Mouse (Mus musculus) lung, adult 18-20 months (tissue): Measurements from ENCODE around the gene Iqce.

Source experiments
- DNase-seq, 2 experiments: peaks; one replicate each; pipeline ENCODE4 v3.0.0; 2022; ENCODE audit warnings: mixed read lengths in 2 of 2

Gene Iqce

DNA sequence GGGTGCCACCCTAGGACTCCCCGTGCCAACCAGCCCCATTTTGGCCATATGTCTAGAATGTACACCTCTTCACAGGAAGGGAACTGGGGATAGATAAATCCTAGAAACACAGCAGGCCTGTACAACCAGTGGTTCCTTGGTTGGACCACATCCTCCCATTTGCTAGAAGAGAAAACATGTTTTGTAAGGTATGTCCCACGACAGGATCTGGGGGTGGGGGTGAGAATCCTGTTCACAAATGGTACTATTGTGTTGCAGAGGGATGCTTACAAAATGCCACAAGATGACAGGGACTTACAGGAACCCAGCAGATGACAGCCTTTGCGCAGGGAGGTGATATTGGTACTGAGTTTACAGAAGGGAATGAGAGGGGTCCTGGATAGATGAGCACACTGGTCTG lies 64.2 kb downstream of the Iqce start:
- no peak for DNase-seq

DNA sequence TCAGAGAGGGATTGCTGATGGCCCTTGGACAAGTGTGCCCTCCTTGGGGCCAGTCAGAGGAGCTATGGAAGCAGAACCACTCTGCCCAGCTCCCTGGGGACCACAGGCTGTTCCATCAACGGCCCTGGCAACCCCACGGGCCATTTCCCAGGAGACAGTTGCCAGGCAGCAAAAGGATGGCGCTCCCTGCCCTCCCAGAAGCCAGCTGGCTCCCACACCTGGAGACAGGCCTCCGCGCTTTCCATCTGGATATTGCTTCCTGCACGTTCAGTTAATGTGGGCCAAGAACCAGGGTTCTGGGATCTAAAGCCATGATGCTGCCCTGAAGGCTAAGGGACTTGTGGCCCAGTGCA lies 65.1 kb downstream of the Iqce start:
- no peak for DNase-seq

DNA sequence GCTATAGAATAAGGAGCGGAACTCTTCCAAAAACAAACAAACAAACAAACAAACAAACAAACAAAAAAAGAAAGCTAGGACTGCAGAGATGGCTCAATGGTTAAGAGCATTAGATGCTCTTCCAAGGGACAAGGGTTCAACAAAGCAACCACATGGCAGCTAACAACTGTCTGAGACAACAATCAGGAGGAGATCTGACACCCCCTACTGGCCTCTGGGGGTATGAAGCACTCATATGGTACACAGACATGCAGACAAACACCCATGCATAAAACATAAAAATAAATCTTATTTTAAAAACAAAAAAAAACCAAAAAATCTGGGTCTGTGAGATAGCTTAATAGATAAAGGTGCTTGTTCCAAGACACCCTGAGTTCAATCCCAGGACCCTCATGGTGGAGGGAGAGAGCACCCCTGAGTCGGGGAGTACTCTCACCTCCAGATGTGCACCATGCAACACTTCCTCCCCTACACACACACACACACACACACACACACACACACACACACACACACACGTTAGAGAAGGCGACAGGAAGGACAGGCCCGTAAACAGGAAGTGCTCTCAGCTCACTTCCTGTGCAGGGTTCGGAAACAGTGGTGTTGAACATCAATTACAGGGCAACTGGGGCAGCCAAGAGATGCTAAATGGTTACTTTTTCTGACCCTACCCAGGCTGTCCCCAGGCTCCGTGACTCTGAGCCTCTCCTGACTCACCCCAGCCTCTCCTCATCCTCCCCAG lies 65.7 kb downstream of the Iqce start:
- DNase-seq, result peak in 1 of 2 experiments; percentile 45

DNA sequence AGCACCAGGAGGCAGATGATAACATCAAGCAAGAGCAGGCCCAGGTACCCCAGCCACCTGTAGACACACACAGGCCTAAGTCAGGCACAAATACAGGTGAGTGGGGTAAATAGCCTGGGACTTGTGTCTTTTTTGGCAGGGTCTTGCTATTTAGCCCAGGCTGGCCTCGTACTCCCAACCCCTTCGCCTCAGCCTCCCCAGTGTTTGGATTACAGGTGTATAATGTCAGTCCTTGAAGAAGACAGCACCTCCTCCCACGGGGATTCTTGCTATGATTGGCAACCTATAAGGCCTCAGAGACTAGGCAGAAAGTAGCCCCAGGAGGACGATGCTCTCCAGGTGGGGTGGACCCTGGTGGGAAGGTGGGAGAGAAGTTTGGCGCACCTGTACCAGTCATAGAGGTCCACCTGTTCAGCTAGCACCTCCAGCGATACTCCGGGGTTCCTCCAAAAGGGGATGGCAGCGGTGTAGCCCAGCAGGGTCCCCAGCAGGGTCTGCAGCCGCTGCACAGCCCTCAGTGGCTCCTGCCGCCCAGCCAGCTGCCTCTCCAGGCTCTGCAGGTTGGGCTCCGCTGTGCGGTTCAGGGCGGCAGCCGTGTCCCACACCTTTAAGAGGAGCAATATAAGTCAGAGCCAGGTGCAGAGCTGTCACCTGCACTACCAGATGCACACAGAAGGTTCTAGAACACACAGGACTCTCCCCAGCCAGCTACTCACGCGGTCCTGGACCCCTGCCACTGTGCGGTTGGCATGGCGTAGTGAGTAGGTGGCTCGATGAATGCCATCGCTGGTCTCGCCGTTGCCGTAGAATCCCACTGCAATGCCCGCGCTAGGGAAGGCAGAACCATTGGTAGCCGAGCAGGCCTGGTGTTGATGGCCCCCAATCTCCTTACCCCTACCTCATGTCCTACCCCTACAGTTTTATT lies 67.1 kb downstream of the Iqce start:
- no peak for DNase-seq

GRCm38 (mm10) chr5:140633432-140633831 lies 68.7 kb downstream of the Iqce start:
- no peak for DNase-seq

DNA sequence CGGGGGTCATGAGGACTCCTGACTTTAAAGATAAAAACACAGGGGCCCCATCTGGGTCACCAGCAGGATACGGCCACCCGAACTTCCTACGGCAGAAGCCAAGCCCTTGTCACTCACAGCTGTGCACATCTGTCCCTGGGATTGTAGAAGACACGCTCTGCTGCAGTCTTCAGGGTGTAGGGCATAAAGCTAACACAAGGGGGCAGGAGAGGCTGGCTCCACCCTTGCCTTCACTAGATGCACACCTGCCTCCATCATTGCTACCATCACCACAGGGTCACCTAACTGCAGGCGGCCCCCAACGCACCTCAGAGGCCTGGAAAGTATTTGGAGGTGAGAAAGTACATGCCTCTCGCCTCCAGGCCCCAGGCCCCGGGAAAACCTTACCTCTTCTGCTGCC lies 73.2 kb downstream of the Iqce start:
- no peak for DNase-seq

DNA sequence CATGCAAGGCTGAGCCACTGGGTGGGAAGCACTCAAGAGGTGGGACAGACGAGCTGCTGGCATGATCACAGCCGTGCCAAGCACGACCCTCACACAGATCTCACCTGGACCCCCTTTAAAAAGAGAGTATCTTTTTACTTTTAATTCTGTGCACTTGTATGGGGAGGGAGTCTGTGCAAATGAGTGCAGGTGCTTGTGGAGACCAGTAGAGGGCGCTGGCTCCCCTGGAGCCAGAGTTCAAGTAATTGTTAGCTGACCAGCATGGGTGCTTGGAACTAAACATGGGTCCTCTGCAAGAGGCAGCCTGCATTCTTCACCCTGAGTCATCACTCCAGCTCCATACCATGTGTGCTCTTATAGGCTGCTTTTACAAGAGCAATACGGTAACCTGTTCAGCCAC lies 74.6 kb downstream of the Iqce start:
- no peak for DNase-seq

DNA sequence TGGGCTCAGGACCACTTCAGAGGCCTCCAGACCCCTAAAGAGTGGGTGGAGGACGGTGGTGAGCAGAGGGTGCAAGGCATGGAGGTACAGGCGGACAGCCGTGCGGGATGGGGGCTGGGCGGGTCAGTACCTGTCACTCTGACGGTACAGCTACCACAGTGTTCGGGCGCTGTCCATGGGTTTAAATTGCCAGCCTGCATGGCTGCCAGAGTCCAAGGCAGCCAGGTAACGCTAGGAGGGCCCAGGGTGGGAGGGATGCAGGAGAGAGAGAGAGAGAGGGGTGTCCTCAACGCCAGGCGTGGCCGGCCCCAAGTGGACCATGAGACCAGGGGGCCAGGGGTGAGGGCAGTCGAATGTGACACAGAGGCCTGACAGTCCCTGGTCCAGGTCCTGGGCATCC lies 77.2 kb downstream of the Iqce start:
- DNase-seq, result no peak

GRCm38 (mm10) chr5:140624238-140624637 lies 77.9 kb downstream of the Iqce start:
- no peak for DNase-seq

- DNase-seq, result no peak
These were observed 78.4 kb downstream of the Iqce start for GRCm38 (mm10) chr5:140623791-140624190.

DNA sequence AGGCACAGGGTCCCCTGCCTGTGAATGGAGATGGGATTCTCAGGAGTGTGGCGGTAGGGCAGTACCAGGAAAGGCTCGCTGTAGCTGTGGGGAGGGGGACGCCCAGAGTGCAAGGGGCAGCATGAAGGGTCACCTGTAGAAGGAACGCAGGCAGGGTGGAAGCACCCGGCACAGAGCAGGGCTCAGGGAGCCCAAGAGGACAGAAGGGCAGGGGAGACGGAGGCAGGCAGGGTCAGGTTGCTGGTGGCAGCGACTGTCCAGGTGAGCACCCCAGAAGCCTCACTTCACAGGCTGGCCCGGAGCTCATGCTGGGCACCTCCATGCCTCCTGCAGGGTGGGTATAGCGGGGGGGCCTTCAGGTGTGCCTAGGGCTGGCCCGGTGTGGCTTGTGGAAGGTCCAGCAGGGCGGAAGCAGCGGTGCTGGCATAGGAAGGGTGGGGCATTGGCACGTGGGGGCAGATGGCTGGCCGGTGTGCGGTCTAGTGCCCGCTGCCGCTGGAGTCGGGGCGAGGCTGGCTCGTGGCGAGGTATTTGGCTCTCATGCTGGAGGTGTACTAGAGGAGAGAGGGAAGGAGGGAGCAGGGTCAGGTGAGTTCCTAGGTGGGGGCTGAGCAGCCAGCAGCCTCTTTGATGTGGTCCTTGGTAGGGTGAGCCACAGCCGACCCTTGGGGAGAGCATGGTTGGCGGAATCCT lies 79.1 kb downstream of the Iqce start:
- no peak for DNase-seq

DNA sequence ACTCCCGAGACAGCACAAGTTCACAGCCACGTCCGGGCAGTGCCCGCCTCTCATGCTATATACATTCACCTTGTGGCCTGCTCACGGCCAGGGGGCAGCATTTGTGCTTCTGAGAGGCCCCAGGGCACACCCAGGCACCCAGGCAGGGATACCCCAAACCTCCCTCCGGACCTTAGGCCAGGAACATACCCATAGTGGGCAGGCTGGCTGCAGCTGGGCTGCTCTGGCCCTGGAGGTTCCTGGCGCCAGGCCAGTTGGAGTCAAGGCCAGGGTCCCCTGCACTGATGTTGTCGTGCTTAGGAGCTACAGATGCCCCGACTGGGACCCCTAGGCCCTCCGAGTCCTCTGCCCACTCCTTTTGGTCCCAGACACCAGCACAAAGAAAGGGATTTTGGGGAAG lies 80.7 kb downstream of the Iqce start:
- no peak for DNase-seq

DNA sequence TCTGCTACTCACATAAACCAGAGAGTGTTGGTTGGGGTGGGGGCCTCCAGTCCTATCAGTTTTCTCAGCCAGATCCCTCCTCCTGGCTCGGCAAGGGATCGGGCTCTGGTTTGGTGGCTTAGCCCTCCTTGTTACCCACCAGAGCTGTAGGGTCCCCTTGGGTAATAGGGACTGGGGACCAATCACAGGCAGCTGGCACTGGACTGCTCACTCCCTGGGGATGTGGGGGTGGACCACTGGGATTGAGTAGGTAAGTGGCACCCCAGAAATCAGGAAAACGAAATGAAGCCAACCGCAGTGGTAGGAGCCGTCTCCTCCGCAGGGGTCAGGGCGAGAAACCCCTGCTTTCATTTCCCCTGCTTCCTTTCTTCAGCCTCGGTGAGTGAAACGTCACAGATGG lies 81.1 kb downstream of the Iqce start:
- no peak for DNase-seq

DNA sequence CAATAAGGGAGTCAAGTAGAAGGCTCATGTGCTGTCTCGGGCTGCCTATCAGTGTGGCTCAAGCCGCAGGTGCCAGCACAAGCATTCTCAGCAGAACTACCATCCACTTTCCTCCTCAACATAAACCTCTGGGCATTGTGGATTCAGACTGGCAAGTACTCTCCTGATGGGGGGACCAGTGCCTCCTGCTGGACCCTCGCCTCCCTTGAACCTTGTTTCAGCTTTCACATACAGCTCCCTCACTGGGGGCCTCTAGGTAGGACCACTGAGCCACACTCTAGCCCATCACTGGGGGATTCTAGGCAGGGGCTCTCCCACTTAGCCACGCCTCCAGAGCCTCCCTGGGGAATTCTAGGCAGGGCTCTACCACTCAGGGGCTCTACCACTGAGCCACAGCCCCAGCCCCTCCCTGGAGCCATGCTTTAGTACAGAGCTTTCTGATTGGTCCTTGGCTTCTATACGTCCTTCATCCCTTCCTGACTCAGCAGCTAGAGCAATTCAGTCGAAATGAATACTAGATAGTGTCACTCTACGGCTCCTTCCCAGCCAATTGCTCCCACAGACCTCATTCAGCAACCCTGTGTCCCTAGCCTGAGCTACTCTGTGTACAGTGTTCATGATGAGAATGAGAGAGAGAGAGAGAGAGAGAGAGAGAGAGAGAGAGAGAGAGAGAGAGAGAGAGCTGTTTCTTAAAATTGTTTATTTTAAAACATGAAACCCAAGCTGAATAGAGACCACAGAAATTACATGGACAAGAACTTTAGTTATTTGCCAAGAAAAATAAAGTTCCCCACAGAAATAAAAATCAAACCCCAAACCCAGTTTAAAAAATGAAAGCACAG lies 82.1 kb downstream of the Iqce start:
- no peak for DNase-seq

DNA sequence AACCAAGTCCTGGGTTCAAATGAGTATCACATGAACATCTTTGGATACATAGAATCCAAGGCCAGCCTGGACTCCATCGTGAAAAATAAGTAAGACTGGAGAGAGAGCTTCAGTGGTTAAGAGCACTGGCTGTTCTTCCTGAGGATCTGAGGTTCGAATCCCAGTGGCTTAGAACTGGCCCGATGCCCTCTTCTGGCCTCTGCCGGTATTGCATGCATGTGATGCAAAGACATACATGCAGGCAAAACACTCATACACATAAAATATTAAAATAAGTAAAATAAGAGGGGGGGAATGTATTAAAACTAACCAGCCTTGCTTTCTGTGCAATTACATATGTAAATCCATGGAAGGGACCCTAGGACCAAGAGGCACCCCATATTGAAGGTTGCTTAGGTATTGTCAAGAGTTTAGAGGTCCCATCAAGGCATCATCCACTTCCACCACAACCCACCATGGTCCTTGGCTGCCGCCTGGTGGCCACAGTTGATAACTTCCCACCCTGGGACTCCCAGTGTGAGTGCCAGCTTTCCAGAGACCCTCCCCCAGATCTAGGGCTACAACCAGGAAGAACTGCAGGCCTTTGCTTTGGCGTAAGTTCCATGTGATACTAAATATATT lies 82.9 kb downstream of the Iqce start:
- peak; percentile 75 to 79 for DNase-seq

DNA sequence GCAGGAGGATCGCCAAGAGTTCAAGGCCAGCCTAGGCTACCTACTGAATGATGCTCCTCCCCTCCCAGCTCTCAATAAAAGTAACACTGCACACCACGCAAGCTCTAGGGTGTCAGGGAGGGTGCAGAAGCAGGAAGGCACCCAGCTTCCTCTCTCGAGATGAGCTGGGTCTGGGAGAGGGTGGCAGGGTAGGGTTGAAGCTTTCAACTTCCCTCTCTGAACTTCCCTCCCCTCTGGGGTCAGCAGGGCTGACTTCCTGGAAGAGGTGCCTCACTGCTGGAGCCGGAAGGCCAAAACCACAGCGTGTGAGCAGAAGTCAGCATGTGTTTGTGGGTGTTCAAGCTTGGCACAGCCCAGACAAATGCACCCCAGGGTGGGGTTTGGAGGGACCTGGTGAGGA lies 84.5 kb downstream of the Iqce start:
- DNase-seq, result peak; percentile 76 to 79

DNA sequence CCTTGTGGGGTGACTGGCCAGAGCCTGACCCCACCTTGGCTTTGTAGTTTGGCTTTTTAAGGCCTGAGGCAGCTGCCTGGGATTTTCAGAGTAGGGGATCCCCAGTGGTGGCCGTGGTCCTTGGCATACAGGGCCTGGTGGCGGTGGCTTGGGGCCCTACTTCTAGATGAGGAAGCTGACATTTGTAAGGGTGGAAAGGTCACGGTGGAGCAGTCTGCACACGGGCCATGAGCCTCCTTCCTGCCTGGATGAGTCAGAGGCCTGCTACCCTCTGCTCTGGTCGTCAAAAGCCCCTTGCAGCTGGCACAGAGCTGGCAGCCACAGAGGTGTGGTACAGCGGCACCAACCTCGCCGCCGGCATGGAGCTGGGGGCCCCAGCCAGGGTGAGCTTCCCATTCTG lies 85.5 kb downstream of the Iqce start:
- peak; percentile 52 to 64 for DNase-seq

DNA sequence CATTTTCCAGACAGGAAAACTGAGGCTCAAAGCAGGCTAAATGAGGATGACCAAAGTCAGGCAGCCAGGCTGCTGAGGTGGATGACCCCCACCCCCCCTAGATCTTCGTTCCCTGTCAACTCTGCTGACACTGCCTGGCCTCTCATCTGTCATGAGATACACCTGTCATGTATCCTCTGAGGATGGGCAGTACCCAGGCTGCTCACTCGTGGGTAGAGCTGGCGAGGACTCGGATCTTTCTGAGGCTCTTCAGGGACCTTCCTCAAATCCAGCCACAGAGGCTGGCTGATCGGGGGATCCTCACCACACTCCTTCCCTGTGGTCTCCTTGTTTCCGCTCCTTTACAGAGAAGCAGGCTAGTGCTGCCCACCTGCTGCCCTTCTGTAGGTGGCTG lies 86.1 kb downstream of the Iqce start:
- no peak for DNase-seq

- no peak for DNase-seq
These were observed 86.7 kb downstream of the Iqce start for GRCm38 (mm10) chr5:140615321-140616109.

- no peak for DNase-seq
These were observed 87.3 kb downstream of the Iqce start for GRCm38 (mm10) chr5:140614837-140615236.

DNA sequence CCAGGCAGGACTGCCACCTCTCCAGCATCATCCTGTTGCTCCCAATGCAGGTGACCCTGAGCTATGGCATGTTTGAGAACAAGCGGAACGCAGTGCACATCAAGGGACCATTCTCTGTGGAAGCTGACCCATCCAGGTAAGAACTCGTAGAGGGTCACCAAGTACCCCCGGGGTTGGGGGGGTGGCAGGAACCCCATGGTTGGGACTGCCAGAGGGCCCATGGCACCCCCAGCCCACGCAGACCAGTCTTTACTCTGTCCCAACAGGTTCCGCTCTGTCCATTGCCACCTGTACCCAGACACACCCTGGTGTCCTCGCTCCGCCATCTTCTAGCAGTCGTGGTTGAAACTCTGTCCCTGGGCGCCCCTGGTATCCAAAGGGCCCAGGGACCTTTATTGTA lies 88.0 kb downstream of the Iqce start:
- no peak for DNase-seq
